Mouse (Mus musculus) embryo, embryonic 9.5 days (tissue): Measurements from ENCODE around the gene Trim43c.
"Not testable (repeated sequence)": the region's sequence is repeated elsewhere in the genome, so short reads cannot be mapped to it uniquely, and the experiment has no call there.

Source experiments
- DNase-seq: peaks from one replicate; pipeline ENCODE4 v3.0.0-alpha.2; 2017; ENCODE audit errors: extremely low spot score

The Trim43c gene

GRCm38 (mm10) chr9:88838864-88839263 lies at the start of gene Trim43c:
TSS of gene Trim43c (plus strand) at chr9:88839164.
- DNase-seq = not testable (repeated sequence)

- DNase-seq = not testable (repeated sequence)
Observed at GRCm38 (mm10) chr9:88853072-88853471, 14.1 kb downstream of the Trim43c start.

DNA sequence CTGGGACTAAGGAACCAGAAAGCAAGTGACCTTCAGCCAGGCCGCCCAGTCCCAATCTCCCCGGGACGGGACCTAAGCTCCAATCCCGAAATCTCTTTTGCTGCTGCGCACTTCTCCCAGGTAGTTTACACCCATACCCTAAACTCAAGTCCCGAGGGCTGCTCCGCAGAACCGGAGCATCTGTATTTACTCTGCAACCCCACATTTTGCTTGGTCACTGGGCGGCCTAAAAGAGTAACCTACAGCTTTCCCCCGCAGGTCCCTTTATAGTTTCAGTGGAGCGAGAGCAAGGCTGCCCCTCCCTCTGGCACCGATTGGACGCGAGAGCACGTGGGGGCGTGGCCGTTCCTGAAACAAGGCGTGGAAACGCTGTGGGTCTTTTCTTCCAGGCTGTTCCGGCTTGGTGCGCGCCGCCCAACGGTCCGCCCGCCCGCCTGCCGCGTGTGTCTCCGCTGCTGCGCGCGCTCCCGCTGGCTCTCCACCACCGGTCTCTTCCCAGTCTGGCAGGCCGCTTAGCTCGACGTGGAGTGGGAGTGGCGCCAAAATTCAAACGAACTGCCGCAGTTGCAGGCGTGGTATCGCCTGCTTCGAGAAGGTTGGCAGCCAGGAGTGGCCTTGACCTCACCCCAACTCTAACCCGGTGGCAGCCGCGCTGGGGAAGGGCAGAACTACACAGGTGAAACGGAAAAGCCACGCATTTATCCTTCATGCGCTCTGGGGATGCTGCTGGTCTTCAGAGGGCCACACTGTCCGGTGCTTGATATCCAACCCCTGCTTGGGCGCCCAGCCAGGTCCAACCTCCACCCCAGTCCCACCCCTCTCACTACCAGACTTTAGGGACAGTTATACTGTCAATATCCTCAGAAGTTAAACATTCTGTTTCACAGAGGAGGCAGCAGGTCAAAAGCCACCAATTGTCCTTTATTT lies 19.9 kb downstream of the Trim43c start:
- DNase-seq = peak; percentile 85
